Mouse (Mus musculus): Measurements from ENCODE around the gene Muc1.

Gene Muc1

DNA sequence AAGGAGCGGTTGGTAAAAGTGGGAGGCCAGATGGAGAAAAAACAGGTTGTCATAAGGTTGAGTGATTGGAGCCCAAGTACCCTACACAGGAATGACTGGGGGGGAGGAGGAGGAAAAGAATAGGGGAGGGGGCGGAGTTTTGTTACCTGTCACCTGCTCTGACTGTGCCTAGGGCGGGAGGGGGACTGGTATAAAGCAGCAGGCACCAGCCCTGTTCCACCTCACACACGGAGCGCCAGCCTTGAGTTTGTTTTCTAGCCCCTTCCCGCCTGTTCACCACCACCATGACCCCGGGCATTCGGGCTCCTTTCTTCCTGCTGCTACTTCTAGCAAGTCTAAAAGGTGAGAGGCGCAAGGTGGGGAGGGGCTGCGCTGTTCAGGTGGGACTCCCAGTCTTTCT is at the start of gene Muc1:
TSS of gene Muc1 (plus strand) at position 222 of the 400 bp plus-strand sequence.
- no peak for DNase-seq

DNA sequence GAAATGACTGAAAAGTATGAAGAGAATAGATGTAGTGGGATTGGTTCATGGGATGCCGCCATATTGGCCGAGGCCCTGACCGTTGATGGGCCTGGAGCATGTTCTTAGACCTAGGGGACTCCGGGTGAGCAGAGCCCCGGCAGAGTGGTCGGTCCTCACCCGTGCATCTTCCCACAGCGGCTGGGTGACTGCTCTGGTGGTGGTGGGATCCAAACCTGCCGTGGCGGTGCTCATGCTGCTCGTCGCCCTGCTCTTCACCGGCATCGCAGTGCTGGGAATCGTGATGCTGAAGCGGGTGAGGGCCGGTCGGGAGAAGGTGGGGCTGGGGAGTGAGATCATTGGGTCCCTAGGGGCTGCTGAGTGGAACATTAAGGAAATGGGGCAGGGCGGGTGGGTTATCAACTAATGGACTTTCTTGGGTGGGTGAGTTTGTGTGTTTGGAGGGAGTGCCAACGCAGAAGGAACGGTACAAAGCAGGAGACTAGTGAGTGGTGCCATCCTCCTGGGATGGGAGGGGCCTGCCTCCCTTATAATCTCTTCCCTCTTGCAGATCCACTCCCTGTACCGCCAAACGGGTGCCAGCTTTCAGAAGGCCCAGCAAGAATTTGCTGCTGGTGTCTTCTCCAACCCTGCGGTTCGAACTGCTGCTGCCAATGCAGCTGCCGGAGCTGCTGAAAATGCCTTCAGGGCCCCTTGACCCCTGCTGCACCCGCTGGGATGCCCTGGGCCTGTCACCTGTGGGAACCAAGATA is 46.9 kb upstream of the Muc1 start:
- peak; percentile 66 for DNase-seq

DNA sequence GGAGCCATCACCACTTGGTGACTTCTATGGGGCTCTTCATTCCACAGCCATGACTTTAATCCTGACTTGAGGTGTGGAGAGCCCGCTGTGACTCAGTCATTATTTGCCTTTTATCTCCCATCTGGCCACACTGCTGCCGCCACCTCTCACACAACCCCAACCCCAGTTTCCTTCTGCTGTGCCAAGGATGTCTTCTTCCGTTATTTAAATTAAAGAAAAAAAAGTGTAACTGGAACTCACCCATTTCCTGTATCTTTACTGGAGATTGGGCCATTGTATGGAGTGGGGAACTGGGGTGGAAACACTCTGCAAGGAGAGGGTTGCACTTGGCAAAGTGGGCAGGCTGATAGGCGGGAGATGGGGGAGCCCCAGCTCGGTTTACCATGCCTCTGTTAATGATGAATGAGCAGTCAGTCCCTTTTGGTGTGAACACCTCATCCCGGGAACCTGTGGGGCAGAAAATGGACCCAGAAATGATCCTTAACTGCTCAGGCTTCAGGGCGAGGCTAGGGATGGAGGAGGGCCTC is 46.3 kb upstream of the Muc1 start:
- no peak for DNase-seq

DNA sequence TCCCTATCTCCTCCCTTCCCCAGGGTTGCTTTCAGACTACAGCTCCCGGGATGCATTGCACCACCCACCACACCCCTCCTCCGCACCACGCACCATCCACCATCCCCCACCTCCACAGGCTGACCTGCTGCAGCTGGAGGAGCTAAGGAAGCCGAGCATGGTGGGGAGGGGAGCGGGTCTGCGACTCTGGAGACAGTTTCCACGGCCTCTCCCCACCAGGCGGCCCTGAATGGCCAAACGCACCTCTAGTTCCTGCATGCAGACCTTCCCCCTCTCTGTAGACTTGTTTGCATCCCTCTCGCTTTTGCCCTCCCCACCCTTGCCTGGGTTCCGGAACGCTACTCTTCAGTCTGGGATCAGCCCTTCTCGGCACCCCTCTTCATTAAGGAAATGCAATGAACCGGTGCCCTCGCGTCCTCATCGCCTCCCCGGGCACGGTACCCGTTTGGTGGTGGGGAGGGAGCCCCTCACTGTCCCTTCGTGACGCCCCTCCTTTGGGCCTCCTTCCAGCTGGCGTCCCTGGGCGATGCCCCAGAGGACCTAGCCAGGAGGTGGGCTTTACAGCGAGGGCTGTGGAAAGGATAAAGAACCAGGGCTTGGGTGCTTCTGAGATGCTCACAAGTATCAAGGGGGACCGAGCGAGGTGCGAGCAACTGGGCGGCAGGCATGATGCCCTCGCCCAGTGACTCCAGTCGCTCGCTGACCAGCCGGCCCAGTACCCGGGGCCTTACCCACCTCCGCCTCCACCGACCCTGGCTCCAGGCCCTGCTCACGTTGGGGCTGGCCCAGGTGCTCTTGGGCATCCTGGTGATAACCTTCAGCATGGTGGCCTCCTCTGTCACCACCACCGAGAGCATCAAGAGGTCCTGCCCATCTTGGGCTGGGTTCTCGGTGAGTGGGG is 45.5 kb upstream of the Muc1 start, which contains the start of gene Fam189b:
TSS of gene Fam189b (plus strand) at position 86 of the 901 bp plus-strand sequence.
- DNase-seq = peak; percentile 94

DNA sequence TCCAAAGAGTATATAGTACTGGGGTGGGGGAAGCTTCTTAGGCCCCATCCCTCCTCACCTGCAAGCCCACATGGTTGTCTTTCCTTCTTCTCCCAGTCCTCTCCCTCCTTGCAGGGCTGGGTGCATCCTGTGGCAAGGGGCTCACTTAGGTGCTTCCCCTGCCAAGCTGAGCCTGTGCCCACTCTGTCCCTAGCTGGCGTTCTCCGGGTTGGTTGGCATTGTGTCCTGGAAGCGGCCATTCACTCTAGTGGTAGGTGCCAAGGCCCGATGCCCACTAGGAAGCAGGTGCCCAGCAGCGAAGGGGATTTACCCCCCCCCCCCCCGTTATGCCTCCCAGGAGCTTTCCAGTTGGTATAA is 44.9 kb upstream of the Muc1 start:
- DNase-seq = peak; percentile 64

DNA sequence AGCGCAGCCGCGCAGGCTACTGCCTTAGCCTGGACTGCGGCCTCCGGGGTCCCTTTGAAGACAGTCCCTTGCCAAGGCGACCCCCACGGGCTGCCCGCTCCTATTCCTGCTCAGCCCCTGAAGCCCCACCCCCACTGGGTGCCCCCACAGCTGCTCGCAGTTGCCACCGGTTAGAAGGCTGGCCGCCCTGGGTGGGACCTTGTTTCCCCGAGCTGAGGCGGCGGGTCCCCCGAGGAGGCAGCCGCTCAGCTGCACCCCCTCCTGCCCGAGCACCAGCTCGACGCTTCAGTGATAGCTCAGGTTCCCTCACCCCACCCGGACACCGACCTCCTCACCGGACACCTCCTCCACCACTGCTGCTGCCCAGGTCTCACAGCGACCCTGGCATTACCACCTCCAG is 41.7 kb upstream of the Muc1 start:
- peak; percentile 42 for DNase-seq

DNA sequence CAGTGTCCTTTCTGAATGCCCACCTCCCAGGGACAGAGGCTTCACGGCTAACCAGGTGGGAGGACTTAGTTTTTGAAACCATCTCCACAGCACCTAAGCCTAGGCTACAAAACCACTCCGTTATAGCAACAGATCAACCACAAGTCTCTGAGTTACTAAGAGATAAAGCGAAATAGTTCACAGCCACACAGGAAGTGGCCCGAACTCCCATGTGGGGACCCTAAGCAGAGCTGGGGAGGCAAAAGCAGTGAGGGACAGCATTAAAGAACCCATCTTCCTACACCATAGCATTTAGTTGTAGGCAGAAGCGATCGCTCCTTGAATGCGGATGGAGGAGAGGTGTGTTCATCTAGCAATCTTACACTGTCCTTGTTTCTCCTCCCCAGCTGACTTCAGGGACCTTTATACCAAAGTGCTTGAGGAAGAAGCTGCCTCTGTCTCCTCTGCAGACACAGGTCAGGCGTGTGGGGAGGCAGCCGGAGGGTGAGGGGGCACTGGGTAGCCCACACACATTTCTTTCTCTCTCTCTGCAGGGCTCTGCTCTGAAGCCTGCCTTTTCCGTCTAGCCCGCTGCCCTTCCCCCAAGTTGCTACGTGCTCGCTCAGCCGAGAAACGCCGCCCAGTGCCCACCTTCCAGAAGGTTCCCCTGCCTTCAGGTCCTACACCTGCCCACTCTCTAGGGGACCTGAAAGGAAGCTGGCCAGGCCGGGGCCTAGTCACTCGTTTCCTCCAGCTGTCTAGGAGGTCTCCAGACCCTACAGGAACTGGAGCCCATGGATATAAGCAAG is 41.0 kb upstream of the Muc1 start:
- DNase-seq = peak; percentile 19

DNA sequence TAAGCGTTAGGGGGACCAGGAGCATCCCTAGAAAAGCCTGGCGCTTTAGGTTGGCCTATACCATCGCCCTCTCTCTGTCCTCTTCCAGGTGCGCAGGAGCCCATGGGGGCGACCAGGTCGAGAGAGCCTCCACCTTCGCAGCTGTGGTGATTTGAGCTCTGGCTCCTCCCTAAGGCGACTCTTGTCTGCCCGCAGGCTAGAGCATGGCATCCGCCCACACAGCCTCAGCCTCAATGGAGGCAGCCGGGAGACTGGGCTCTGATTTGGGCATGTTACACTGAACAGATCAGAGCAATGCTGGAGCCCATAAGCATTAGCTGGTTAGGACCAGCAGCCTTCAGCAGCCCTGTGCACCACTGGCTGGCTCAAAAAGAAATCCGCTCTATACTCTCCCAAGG is 40.4 kb upstream of the Muc1 start:
- DNase-seq = no peak

DNA sequence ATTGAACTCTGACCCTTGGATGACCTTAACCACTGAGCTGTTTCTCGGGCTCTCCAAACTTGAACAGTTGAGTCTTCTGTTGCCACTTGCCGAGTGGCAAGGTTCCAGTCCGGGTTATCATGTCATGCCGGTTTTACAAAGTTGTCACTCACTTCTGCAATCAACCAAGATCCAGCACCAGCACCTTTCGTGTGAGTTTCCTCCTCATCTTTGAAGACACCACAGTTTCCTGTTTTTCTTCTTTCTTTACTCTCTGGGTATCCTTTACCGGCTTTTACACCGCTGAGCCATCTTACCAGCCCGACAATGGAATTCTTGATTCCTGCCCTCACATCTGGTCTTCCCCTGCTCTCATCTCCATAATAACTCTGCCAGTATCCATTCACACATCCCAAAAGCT is 38.4 kb upstream of the Muc1 start:
- DNase-seq = no peak

DNA sequence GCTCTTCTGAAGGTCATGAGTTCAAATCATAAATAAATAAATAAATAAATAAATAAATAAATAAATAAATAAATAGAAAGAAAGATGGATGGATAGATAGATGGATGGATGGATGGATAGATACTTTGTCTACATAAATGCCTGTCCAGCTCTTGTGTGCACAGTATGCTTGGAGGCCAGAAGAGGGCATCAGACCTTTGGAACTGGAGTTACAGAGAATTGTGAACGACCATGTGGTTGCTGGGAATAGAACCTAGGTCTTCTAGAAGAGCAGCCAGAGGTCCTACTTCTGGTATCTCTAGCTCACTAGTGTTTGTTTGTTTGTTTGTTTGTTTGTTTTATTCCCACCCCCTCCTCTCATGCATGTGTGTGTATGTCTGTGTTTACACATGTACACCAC is 35.5 kb upstream of the Muc1 start:
- DNase-seq = no peak

DNA sequence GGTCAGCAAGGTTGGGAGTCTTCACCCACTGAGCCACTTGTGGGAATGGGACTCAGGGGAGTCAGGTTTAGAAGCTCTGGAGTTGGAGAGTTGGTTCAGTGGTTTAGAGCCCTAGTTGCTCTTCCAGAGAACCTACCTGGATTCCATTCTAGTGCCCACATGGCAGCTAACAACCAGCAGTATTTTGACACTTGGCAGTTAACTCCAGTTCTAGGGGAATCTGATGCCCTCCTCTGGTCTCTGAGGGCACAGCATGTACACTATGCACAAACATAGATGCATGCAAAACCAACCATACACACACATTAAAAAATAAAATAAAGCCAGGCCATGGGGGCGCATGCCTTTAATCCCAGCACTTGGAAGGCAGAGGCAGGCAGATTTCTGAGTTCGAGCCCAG is 35.0 kb upstream of the Muc1 start:
- DNase-seq = no peak

DNA sequence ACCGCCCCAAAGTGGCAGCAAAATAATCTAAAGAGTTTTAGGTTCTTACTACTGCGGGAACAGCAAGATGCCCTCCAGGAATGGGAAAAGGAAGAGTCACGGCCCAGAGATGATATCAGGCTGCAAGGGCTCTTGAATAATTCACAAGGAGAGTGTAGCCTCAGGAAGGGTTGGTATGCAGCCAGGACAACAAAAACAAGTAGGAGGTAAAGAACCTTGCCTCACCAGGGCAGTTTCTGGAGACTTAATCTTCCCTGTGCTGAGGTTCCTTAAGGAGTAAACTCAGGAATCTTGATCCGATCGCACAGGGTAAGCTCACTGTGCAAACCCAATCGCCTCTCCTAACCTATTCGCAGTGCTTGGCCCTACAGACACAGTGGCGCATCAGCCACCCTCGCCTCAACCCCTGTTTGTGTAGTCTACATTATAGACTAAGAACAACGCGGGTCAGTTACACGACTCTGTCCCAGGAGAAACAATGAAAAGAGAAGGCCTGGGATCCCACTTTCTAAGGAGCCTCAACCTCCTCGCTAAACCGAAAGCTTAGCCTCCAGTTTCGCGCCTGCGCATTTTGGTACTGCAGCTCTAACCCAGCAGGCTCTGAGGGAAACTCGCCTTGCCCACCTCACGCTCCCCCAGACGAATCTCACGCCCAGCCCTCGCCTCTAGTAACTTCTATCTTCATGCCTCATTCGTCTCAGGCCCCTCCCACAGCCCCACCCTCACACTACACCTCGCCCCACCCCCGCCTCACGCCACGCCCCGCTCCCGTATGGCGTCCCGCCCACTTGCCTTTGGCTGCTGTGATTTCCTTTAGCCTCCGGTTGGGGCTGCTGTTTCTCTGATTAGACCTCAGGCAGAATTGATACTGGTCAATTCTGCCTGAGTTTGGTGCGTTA is 32.6 kb upstream of the Muc1 start:
- DNase-seq = peak; percentile 85

DNA sequence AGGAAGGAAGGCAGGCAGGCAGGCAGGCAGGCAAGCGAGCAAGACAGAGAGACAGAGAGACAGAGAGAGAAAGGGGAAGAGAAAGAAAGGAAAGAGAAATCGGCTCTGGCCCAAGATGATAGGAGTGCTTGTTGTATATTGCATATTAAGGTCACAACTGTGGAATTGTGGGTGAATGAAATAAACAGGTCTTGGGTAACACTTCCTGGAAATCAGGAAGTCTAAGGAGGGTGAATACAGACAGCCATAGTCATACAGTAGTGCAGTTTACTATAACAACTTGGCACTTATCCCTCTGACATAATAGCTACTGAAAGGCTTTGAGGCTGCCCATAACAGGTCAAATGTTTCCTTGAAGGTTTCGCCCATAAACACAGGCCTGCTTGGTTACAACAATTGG is 29.0 kb upstream of the Muc1 start:
- DNase-seq = no peak

DNA sequence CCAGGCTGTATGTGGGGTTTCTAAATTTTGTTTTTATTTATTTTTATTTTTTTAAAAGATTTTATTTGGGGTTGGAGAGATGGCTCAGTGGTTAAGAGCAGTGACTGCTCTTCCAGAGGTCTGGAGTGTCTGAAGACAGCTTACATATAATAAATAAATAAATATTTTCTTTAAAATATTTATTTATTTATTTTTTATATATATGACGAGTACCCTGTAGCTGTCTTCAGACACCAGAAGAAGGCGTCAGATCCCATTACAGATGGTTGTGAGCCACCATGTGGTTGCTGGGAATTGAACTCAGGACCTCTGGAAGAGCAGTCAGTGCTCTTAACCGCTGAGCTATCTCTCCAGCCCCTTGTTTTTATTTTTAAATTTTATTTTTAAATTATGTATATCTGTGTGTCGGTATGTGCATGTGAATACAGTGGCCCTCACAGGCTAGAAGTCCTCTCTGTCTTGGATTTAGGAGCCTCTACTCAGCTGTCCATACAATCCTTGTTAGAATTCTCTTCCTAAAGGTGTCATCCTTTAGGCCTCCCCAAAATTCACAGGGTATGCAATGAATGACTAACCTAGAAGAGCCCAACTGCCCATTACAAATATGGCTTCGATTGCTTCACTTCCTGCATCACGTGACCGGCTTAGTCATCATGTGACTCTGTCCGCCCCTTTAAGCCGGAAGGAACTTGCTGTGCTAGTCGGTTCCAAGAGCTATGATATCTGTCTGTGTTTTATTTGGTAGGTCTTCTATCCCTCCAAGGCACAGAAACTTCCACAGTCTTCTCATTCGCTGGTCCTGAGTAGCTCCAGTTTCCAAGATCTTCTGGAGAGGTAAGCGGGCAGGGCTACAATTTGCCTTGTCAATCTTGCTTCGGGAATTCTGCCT is 26.4 kb upstream of the Muc1 start, which contains the start of gene Gba:
TSS of gene Gba (plus strand) at position 676 of the 889 bp plus-strand sequence.
- DNase-seq = peak; percentile 87

DNA sequence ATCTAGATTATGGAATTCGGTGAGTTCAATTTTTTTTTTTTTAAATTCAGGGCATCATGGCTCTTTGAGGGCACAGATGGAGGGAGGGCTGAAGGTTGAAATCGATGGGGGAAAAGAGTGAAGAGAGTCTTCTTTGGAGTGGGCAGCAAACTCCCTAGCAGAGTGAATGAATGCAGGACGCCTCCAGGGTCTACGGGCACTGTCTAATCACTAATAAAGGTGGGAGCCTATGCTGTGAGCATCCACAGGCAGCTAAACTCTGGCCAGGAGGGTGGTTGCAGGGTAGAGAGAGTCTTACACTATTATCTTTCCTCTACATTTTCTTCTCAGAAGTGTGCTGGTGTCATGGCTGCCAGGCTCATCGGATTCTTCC is 25.7 kb upstream of the Muc1 start:
- no peak for DNase-seq

DNA sequence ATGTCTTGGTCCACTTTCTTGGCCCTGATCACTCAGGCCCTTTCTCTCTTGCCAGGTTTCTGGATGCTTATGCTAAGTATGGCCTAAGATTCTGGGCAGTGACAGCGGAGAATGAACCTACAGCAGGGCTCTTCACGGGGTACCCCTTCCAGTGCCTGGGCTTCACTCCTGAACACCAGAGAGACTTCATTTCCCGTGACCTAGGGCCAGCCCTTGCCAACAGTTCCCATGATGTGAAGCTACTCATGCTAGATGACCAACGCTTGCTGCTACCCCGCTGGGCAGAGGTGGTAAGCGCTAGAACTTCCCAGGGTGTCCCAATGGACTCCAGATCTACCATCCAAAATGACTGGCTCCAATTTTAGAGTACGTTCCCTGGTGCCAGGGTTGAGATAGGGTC is 22.8 kb upstream of the Muc1 start:
- DNase-seq = peak; percentile 19

DNA sequence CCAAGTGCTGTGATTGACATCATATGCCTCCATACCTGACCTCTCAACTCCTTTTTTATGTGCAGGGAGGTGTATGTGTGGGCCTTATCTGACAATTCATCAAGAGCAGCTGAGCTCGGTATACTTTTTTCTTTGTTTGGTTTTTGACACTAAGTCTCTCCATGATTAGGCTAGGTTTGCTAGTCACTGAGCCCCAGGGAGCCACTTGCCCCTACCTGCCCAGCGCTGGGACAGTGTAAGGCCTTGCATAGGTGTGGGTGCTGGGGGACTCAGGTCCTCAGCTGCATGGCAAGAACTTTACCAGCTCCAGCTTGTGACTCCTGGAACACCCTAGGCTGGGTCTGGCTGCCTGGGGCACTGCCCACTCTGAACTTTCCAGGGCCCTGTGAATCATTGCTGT is 22.2 kb upstream of the Muc1 start:
- no peak for DNase-seq

DNA sequence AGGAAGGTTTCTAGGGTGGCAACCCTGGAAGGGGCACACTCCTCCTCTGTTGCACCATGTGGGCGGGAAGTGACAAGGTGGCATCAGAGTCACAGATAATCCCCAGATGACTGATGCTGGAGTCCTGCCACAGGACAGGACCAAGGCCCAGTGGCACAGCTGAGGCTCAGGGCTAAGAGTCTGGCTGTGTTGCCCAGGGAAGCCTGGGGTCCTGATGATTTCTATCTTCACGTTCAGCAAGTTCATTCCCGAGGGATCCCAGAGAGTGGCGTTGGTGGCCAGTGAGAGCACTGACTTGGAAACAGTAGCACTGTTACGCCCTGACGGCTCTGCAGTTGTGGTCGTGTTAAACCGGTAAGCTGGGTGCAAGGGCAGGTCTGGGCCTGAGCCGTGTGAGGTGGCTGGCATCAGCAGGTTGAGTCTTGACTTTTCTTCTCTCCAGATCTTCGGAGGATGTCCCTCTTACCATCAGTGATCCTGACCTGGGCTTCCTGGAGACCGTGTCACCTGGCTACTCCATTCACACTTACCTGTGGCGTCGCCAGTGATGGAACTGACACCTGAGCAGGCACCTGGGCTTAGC is 20.7 kb upstream of the Muc1 start:
- peak; percentile 28 for DNase-seq

DNA sequence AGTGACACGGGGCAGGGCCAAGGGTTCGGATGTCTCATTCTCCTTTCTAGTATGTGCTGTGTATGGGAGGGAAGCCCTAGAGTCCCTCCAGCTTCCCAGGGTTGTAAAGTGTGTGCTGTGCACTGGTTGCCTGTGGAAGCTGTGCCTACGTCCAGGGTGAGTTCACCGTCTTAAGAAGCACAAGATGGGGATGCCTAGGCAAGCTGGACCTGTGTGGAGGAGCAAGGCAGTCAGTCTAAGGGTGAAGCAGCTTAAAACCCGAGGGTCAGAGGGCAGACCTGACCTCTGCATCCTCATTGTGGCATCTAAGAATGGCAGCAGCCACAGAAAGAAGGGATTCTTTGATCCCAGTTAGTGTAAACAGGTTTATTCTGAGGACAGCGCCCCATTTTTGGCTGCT is 20.1 kb upstream of the Muc1 start:
- DNase-seq = no peak

DNA sequence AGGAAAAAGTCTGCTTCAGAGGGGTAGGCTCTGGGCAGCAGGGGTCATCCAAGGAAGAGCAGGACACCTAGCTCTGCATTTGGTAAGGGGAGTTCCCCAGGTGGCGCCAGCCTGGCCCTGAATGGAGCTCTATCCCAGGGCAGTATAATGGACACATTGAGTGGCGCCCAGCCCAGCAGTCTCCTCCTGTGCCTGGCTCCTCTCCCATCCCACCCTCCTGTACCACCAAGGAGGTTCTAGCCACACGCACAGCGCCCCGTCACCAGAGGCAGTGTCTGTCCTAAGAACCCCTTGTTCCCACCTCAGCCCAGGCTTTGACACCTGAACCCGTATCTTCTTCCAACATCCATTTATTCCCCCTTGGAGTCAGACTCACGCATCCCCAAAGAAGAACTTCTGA is 19.1 kb upstream of the Muc1 start:
- DNase-seq = peak; percentile 16

DNA sequence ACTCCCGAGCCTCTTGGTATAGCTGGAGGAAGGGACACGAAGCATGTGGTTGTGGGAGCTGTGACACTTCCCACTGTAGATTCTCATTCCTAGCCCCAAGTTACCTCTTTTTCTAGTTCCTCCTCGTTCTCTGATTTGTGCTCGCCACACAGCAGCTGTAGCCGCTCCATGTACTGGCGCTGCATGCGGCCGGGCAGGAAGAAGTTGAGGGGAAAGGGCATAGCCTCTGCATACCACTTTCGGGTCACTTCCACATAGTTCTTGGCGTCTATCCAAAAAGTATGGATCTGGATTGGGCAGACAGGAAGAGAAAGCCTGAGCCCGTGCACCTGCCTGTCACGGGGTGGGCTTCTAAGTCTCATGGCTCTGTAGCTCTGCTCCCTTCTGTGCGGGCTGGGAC is 18.7 kb upstream of the Muc1 start:
- peak; percentile 30 for DNase-seq

Measured in cerebellum, adult 9-11 months (tissue).